Mouse (Mus musculus): ENCODE results near the gene Ano3.

Gene Ano3

GRCm38 (mm10) chr2:110644358-110644757, 306.4 kb downstream of the Ano3 start:
- no peaks in the 10 kb centered on the region for H3K27me3 ChIP-seq (ENCODE audit: insufficient read depth, low read length)
- no peak overlapping the region for H3K4me3 ChIP-seq (replicated peaks; ENCODE audit: low read length)
- H3K9me3 ChIP-seq (ENCODE audit: low read length) = no peaks in the 10 kb centered on the region
- H3K36me3 ChIP-seq (ENCODE audit: insufficient read depth, low read length) = no peaks in the 10 kb centered on the region
- no peak for TF ChIP-seq POU5F1 (IDR thresholded peaks at IDR 0.05; ENCODE audit: borderline replicate concordance, low read length)
- no peak for TF ChIP-seq CTCF (conservative IDR thresholded peaks at IDR 0.05; ENCODE audit: low read length)
- TF ChIP-seq NANOG (IDR thresholded peaks at IDR 0.05; ENCODE audit: borderline replicate concordance, low read length) = no peak
- H3K4me1 ChIP-seq (replicated peaks; ENCODE audit: low read depth, low read length) = no peaks in the 10 kb centered on the region
